Mouse (Mus musculus) cerebellum, postnatal 4 days (tissue): ENCODE measurements around the gene Gm21863.
"Not testable (repeated sequence)": the region's sequence is repeated elsewhere in the genome, so short reads cannot be mapped to it uniquely, and the experiment has no call there.

Experiments used
- DNase-seq, 2 experiments: peaks; one replicate each; pipeline ENCODE4 v3.0.0; 2022; ENCODE audit warnings: low spot score in 2 of 2, mixed read lengths in 1 of 2

Gene Gm21863

DNA sequence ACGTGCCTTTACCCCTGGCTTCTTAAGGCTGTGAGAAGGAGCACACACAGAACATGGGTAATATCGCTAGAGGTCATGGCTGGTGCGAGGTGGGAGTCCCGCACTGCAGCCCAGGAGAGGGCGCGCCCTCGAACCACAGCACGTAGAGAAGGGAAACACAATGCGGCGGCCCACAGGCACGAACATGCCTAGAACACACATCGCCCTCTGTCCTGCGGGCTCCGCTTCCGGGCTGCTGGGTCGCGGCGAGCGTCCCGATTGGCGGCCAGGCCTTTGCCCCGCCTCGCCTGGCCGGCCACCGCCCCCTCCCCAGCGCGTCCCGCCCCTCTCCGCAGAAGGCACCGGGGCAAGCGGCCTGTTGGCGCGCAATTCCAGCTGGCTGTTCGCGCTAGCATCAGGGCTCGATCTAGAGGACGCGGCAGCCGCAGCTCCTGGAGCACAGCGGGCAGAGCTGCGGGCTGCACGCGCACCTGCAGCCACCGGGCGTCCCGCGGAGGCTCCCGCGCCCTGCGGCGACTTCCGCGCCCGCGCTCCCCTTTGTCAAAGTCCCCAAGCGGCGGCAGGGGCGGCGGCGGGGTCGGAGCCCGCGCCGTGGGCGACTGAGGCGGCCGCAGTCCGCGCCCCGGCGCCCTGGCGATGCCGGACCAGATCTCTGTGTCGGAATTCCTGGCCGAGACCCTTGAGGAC is at the start of gene Gm21863:
Gene Gm21863, plus strand, starts transcription at position 637 of the 687 bp plus-strand sequence.
- DNase-seq: not testable (repeated sequence)

DNA sequence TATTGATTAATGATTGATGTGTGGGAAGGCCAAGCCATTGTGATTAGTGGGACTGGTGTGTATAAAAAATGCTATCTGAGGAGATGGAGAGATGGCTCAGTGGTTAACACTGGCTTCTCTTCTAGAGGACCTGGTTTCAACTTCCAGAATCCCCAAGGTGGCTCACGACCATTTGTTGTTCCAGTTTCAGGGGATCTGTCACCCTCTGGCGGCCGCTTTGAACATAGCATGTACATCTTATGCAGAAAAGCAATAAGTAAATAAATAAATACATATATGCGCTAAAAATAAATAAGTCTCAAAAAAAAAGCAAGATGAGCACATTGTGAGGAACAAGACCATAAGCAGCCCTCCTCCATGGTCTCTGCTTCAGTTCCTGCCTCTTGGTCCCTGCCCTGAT is 26.3 kb upstream of the Gm21863 start:
- DNase-seq: not testable (repeated sequence)
